Mouse (Mus musculus) C2C12 (cell line): ENCODE measurements around the gene Usp50. TPM values are rescaled to one million over a fixed set of nuclear protein-coding genes. Genes with fewer than 3 reads are reported as not detected.

Experiments used
- H3K27me3 ChIP-seq: one replicate; pipeline ENCODE4 v1.6.1; 2011; ENCODE audit not compliant: control insufficient read depth, insufficient read depth, insufficient read length
- H3K36me3 ChIP-seq: one replicate; pipeline ENCODE4 v1.6.1; 2011; ENCODE audit not compliant: control insufficient read depth, insufficient read depth
- H3K4me3 ChIP-seq: one replicate; pipeline ENCODE4 v1.5.1; 2011; ENCODE audit warnings: mild to moderate bottlenecking, control low read depth; ENCODE audit not compliant: poor library complexity, insufficient read depth, severe bottlenecking
- H3K79me2 ChIP-seq: one replicate; pipeline ENCODE4 v1.6.1; 2011; ENCODE audit not compliant: control insufficient read depth, insufficient read depth
- H3K79me3 ChIP-seq: one replicate; pipeline ENCODE4 v1.6.1; 2011; ENCODE audit warnings: low read depth, control low read depth
- H3ac ChIP-seq: one replicate; pipeline ENCODE3; 2011; ENCODE audit warnings: low read depth; ENCODE audit not compliant: control insufficient read depth, insufficient read length
- CEBPB ChIP-seq: IDR thresholded peaks from one replicate; pipeline ENCODE4 v1.6.1; 2011; ENCODE audit warnings: low read depth, mild to moderate bottlenecking, control low read depth, moderate library complexity
- CTCF ChIP-seq: IDR thresholded peaks from one replicate; pipeline ENCODE4 v1.5.1; 2011; ENCODE audit not compliant: control insufficient read depth, insufficient read depth, insufficient read length
- FOSL1 ChIP-seq: IDR thresholded peaks from one replicate; pipeline ENCODE4 v1.8.0; 2011; ENCODE audit warnings: mild to moderate bottlenecking, low read length; ENCODE audit not compliant: poor library complexity, insufficient read depth, severe bottlenecking
- MAX ChIP-seq: IDR thresholded peaks from one replicate; pipeline ENCODE4 v1.6.1; 2011; ENCODE audit warnings: mild to moderate bottlenecking, control low read depth
- MYOD1 ChIP-seq: IDR thresholded peaks from one replicate; pipeline ENCODE4 v1.6.1; 2011; ENCODE audit warnings: low read depth; ENCODE audit not compliant: control insufficient read depth, insufficient read length
- MYOG ChIP-seq: IDR thresholded peaks from one replicate; pipeline ENCODE4 v1.6.1; 2011; ENCODE audit not compliant: control insufficient read depth, insufficient read length; ENCODE audit errors: extremely low read depth
- USF1 ChIP-seq: IDR thresholded peaks from one replicate; pipeline ENCODE4 v1.6.1; 2011; ENCODE audit warnings: low read depth, mild to moderate bottlenecking, control low read depth, moderate library complexity
- polyA plus RNA-seq: library from polyadenylated mRNA; unstranded; fragments of >200 nt; fragmentation: generic; extraction: Trizol; gene quantifications from one replicate; pipeline ENCODE4 v1.2.1, GENCODE M21; 2012; ENCODE audit warnings: missing spikeins

Usp50 gene
- polyA plus RNA-seq, 1 experiment, result 0.78 TPM

DNA sequence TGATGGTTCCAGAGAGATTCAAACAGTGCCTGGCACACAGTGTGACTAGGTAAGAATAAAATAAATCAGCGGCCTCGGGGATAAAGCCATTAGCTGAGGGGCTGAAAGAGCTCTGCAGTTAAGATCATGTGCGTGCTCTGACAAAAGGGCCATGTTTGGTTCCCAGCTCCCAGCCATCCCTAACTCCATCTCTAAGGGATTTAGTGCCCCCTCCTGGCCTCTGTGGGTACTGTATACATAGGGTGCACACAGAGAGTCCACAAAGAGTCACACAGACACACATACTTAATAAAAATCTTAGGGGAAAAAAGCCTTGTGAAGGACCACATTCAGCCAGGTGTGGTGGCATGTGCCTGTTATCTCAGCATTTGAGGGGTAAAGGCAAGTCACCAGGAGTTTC is 15.7 kb downstream of the Usp50 start:
- no peak for TF ChIP-seq USF1
- no peak for TF ChIP-seq MYOG
- TF ChIP-seq CTCF, result no peak
- no peak for TF ChIP-seq MYOD1
- TF ChIP-seq CEBPB, result no peak
- no peak for TF ChIP-seq FOSL1
- no peak for TF ChIP-seq MAX
- H3K27me3 ChIP-seq, result no peaks in the 10 kb centered on the region

DNA sequence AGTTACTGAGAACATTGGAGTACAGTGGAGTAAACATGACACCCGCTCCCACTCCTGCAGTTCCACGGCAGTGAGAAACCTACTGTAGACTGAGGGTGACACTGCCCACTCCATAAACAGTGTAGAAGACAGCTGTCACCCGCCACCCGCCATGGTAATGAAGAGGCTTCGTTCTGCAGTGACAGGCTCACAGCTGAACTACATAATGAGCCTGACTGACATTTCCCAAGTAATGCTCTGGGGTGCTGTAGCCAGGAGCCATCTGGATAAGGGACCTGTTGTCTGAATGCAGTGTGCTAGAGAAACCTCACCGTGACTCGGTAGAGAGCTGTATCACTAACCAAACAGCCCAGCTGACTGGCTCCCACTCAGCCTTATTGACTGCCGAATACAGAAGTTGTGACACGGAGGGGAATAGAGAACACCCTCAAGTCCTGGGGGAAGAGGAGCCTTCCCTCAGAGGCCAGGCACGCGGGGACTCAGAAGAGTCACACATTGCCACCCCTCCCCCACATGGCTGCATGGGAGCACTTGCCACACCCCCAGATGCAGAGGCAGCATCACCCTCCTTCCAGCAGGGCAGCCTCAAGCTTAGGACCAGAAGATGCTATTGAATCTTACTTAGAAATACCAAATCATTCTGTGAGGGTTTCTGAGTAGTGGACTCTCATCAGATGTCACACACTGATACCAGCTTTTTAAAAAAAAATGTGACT is 17.2 kb downstream of the Usp50 start:
- Histone ChIP-seq H3K4me3 (no peak overlapping the region), H3K79me3 (no peaks in the 10 kb centered on the region), H3K79me2 (no peaks in the 10 kb centered on the region), H3ac (no peak overlapping the region), H3K36me3 (peaks cover 15% of the 10 kb centered on the region), H3K27me3 (no peaks in the 10 kb centered on the region)
- TF ChIP-seq CEBPB (no peak), CTCF (no peak), MAX (no peak), FOSL1 (no peak), USF1 (no peak)

More for the DNA sequence above, 15.7 kb downstream of the Usp50 start:
- Histone ChIP-seq H3ac (no peak overlapping the region), H3K4me3 (no peak overlapping the region), H3K79me2 (no peaks in the 10 kb centered on the region), H3K79me3 (no peaks in the 10 kb centered on the region), H3K36me3 (peaks cover under 1% of the 10 kb centered on the region)

DNA sequence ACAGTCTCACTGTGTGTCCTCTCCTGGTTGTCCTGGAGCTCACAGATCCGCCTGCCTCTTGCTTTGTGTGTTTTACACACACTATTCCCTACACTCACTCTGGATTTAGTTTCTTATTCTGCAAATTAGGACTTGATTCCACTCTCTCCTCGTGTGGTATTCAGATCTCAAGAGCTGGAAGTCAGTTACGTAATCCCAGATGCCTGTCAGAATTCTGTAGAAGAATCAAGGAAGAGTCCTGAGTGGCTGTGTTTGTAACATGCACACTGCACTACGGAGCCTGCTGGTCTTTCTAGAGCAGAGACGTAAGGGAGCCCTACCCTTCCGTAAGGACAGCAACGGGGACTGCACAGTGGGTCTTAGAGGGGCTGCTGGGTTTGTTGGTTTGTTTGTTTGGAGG is 23.9 kb downstream of the Usp50 start:
- Histone ChIP-seq H3K27me3 (no peaks in the 10 kb centered on the region), H3K4me3 (no peak overlapping the region), H3K36me3 (peaks cover 72% of the 10 kb centered on the region), H3ac (no peak overlapping the region), H3K79me2 (no peaks in the 10 kb centered on the region), H3K79me3 (no peaks in the 10 kb centered on the region)
- TF ChIP-seq USF1 (no peak), MAX (no peak)

- no peak overlapping the region for H3ac ChIP-seq
- TF ChIP-seq FOSL1 (no peak), MYOG (no peak), MYOD1 (no peak), USF1 (no peak), CTCF (no peak), CEBPB (no peak), MAX (no peak)
- H3K79me3 ChIP-seq, result no peaks in the 10 kb centered on the region
- H3K36me3 ChIP-seq, result peaks cover 84% of the 10 kb centered on the region
- H3K27me3 ChIP-seq, result no peaks in the 10 kb centered on the region
- H3K4me3 ChIP-seq, result no peak overlapping the region
- no peaks in the 10 kb centered on the region for H3K79me2 ChIP-seq
Measured at GRCm38 (mm10) chr2:126755664-126756063, 27.6 kb downstream of the Usp50 start.

DNA sequence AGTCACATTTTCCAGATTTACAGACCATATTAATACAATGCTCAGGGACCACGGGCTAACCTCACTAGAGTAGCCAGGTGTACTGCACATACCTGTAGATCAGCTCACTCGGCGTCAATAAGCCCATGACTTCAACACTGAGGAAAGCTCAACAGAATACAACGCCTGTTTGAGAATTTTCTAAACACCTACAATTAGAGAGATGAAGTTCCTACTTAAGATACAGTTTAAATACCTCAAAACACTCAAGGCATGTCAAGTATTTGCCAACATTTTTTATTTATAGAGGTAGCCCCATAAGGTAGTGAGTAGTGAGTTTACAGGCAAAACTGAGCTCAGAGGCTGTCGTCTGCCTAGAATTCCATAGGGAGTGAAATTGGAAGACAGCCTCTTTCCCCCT is 39.9 kb downstream of the Usp50 start:
- Histone ChIP-seq H3K4me3 (no peak overlapping the region), H3ac (no peak overlapping the region), H3K79me3 (no peaks in the 10 kb centered on the region), H3K79me2 (no peaks in the 10 kb centered on the region), H3K36me3 (peaks cover 67% of the 10 kb centered on the region), H3K27me3 (no peaks in the 10 kb centered on the region)
- TF ChIP-seq USF1 (no peak), FOSL1 (no peak), MYOG (no peak), MYOD1 (no peak), CTCF (no peak), CEBPB (no peak), MAX (no peak)

DNA sequence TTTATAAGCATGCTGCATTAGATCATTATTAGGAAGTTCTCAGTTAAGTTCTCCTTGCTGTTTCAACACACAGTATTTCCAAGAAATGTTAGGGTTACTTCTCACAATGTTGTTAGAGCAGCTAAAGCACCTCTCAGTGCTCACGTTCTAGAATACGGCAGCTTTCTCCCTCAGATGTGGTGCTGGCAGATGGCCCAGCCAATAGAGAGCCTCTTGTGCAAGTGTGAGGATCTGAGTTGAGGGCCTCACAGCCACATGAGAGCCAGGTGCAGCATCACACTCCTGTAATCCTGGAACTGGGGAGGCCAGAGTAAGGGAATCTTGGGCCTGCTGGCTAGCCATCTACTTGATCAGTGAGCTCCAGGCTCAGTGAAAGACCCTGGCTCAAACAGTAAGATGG is 43.0 kb downstream of the Usp50 start:
- Histone ChIP-seq H3ac (no peak overlapping the region), H3K4me3 (no peak overlapping the region), H3K79me3 (no peaks in the 10 kb centered on the region), H3K27me3 (no peaks in the 10 kb centered on the region), H3K79me2 (no peaks in the 10 kb centered on the region), H3K36me3 (peaks cover 54% of the 10 kb centered on the region)
- TF ChIP-seq FOSL1 (no peak), MYOD1 (no peak), MYOG (no peak), MAX (no peak), CTCF (no peak), USF1 (no peak), CEBPB (no peak)
